ENCODE assay signal across 21 mouse cellular contexts in genomic region chr5:36885067-36885466, GRCm38 (mm10). TPM values are rescaled to one million over a fixed set of nuclear protein-coding genes. Genes with fewer than 3 reads are reported as not detected.
DNase-seq lines count a peak whose midpoint lies in the region; ATAC-seq and TF ChIP-seq lines count a peak whose summit lies in the region.
"Had no signal": no experiment of that assay in that cellular context is flagged by ENCODE, and none has a peak within 500 bp of the region (broad histone marks: within the 10 kb centered on the region; RNA-seq: fewer than 3 reads in every experiment).

No protein-coding gene starts in this region.

- WGBS in cerebellum, adult 2 months = 3% methylated on average over 1 of the region's 1 CpGs
- 63% methylated on average over 1 of the region's 1 CpGs for whole genome bisulfite sequencing in neural tube, embryonic 15.5 days

- H3K36me3 ChIP-seq in neural tube, embryonic 15.5 days = no peaks in the 10 kb centered on the region
- H3K36me3 ChIP-seq: embryonic facial prominence, embryonic 13.5 days; forebrain, embryonic 15.5 days; heart, embryonic 12.5 days; hindbrain, embryonic 10.5 days; intestine, embryonic 15.5 days had no signal

- H3K4me2 ChIP-seq in neural tube, embryonic 15.5 days = no peak overlapping the region
- H3K4me2 ChIP-seq: embryonic facial prominence, embryonic 13.5 days; forebrain, embryonic 15.5 days; heart, embryonic 12.5 days; hindbrain, embryonic 14.5 days; intestine, embryonic 15.5 days had no signal

- TF ChIP-seq CTCF in cerebellum, adult 2 months (IDR thresholded peaks at IDR 0.05; ENCODE audit: borderline replicate concordance, insufficient read depth, low read depth, low read length) = no peak

- peaks cover 91% of the 10 kb centered on the region for H3K4me1 ChIP-seq in cerebellum, adult 2 months (ENCODE audit: control insufficient read depth, insufficient read depth, low read length)
- peaks cover 52% of the 10 kb centered on the region for H3K4me1 ChIP-seq in neural tube, embryonic 15.5 days
- H3K4me1 ChIP-seq: embryonic facial prominence, embryonic 13.5 days; intestine, embryonic 15.5 days had no signal

- no peaks in the 10 kb centered on the region for H3K27me3 ChIP-seq in cerebellum, adult 2 months (ENCODE audit: control insufficient read depth, insufficient read depth, low read length)
- H3K27me3 ChIP-seq in neural tube, embryonic 15.5 days (replicated peaks) = no peaks in the 10 kb centered on the region
- H3K27me3 ChIP-seq: forebrain, embryonic 15.5 days; intestine, embryonic 15.5 days had no signal

- DNase-seq in cerebellum, adult 2 months = no peak
- DNase-seq in cerebellum, adult 18-20 months = no peak
- peak; percentile 46 to 56 for DNase-seq in left cerebral cortex, adult 18-20 months (ENCODE audit: low spot score in 2 of 2)
- no peak for DNase-seq in left cerebral cortex, adult 9 months (ENCODE audit: low spot score in 2 of 2)
- DNase-seq in neural tube, embryonic 10.5 days (ENCODE audit: extremely low spot score, low spot score) = no peak
- peak; percentile 73 for DNase-seq in brain, adult 2 months (ENCODE audit: low read depth, low spot score)
- DNase-seq in kidney, postnatal 25 days = no peak
- DNase-seq: adrenal gland, adult 8-10 months; adrenal gland, postnatal 36 days; cerebellum, adult 9-10 months; cerebellum, postnatal 25 days; gastrocnemius, postnatal 14 days; heart, adult 2 months had no signal

- no peak for TF ChIP-seq POLR2A in cerebellum, adult 2 months (IDR thresholded peaks at IDR 0.05; ENCODE audit: borderline replicate concordance, insufficient read depth, low read length)

- no peak overlapping the region for H3K9ac ChIP-seq in neural tube, embryonic 15.5 days (replicated peaks)
- H3K9ac ChIP-seq: embryonic facial prominence, embryonic 13.5 days; forebrain, embryonic 15.5 days; heart, embryonic 12.5 days; hindbrain, embryonic 14.5 days; intestine, embryonic 15.5 days had no signal

- peak overlapping the region; percentile 80; the same call in 1 of the 2 replicates for H3K27ac ChIP-seq in cerebellum, adult 2 months (ENCODE audit: insufficient read depth, low read length)
- 0 out of 2 replicates have a peak overlapping the region, but pooled peaks have one; percentile 5 for H3K27ac ChIP-seq in neural tube, embryonic 15.5 days (replicated peaks)
- H3K27ac ChIP-seq: embryonic facial prominence, embryonic 13.5 days; forebrain, embryonic 15.5 days; heart, adult 2 months; hindbrain, embryonic 10.5 days; hindbrain, embryonic 14.5 days; intestine, embryonic 15.5 days had no signal

- no peak overlapping the region for H3K4me3 ChIP-seq in cerebellum, adult 2 months (replicated peaks; ENCODE audit: insufficient read depth, low read depth, low read length)
- no peak overlapping the region for H3K4me3 ChIP-seq in neural tube, embryonic 15.5 days (replicated peaks)
- H3K4me3 ChIP-seq: embryonic facial prominence, embryonic 13.5 days; forebrain, embryonic 15.5 days; heart, adult 2 months; heart, embryonic 12.5 days; hindbrain, embryonic 10.5 days; intestine, embryonic 15.5 days had no signal

- no peak for ATAC-seq in neural tube, embryonic 15.5 days (ENCODE audit: low FRiP score)
- ATAC-seq: forebrain, embryonic 15.5 days; intestine, embryonic 15.5 days had no signal

- H3K9me3 ChIP-seq in neural tube, embryonic 15.5 days (replicated peaks) = no peaks in the 10 kb centered on the region
- H3K9me3 ChIP-seq: embryonic facial prominence, embryonic 13.5 days; forebrain, embryonic 15.5 days; heart, embryonic 12.5 days; hindbrain, embryonic 10.5 days; intestine, embryonic 15.5 days had no signal

RNA-seq across cellular contexts. Expression of gene Ppp2r2c, which starts 16.8 kb away (rescaled TPM):
- polyA plus RNA-seq in cerebellum, adult 2 months (2012; rRNA removed) = 259 and 273 TPM in 2 replicates
- 100 to 1,000 TPM; 444 to 453 TPM for total RNA-seq in left cerebral cortex, adult 18-20 months (2021)
- polyA plus RNA-seq in neural tube, embryonic 15.5 days (2015; fragmentation: Nextera tagmentation; extraction: Ambion mirVana) = 56.3 and 72.9 TPM in 2 replicates
- polyA plus RNA-seq: C2C12 had no signal

RNA-seq across cellular contexts. Expression of gene Man2b2, which starts 54.6 kb away (rescaled TPM):
- 29.2 and 30.1 TPM in 2 replicates for polyA plus RNA-seq in cerebellum, adult 2 months (2012; rRNA removed)
- total RNA-seq in left cerebral cortex, adult 18-20 months (2021) = 10 to 100 TPM; 29.6 to 30.3 TPM
- 13.2 and 14.4 TPM in 2 replicates for polyA plus RNA-seq in neural tube, embryonic 15.5 days (2015; fragmentation: Nextera tagmentation; extraction: Ambion mirVana)

Comparison
In these comparisons a context has a peak if more than half of its experiments do, and no peak if none do; other contexts are left out.
1. DNase-seq: peak in left cerebral cortex, adult 18-20 months (2 of 2) and brain, adult 2 months (single experiment); none in cerebellum, adult 2 months (0 of 2), cerebellum, adult 18-20 months (0 of 2), left cerebral cortex, adult 9 months (0 of 2), neural tube, embryonic 10.5 days (single experiment) and kidney, postnatal 25 days (0 of 2).